Comparison of ENCODE assay signal across 27 mouse cellular contexts in the genomic region with DNA sequence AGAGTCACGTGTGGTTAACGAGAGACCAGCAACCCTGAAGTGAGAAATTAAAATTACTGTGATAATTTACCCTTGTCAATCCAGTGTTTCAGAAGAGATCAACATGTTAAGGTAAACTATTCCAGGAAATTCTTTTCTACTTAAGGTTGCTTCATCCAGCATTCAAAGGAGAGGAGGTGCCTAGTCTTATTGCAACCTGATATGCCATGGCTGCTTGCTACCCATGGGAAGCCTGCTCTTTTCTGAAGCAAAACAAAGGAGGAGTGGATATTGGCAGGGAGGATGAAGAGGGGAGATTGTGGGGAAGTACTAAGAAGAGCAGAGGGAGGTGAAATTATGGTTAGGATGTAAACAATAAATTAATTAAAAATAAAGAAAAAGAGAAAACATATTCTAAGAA. TPM values are rescaled to one million over a fixed set of nuclear protein-coding genes. Genes with fewer than 3 reads are reported as not detected.
"Had no signal": no experiment of that assay in that cellular context is flagged by ENCODE, and none has a peak within 500 bp of the region (broad histone marks: within the 10 kb centered on the region; RNA-seq: fewer than 3 reads in every experiment).

No protein-coding gene starts in this region.

- H3K4me2 ChIP-seq: embryonic facial prominence, embryonic 12.5 days; embryonic facial prominence, embryonic 13.5 days; embryonic facial prominence, embryonic 15.5 days; forebrain, embryonic 12.5 days; forebrain, embryonic 13.5 days; forebrain, embryonic 15.5 days had no signal

- H3K9me3 ChIP-seq: embryonic facial prominence, embryonic 10.5 days; embryonic facial prominence, embryonic 12.5 days; embryonic facial prominence, embryonic 13.5 days; embryonic facial prominence, embryonic 15.5 days; forebrain, embryonic 10.5 days; forebrain, embryonic 12.5 days; forebrain, embryonic 13.5 days; forebrain, embryonic 15.5 days had no signal

- H3K9ac ChIP-seq: embryonic facial prominence, embryonic 12.5 days; embryonic facial prominence, embryonic 13.5 days; embryonic facial prominence, embryonic 15.5 days; forebrain, embryonic 12.5 days; forebrain, embryonic 13.5 days; forebrain, embryonic 15.5 days; forebrain, postnatal 0 days had no signal

- H3K4me3 ChIP-seq: embryonic facial prominence, embryonic 10.5 days; embryonic facial prominence, embryonic 12.5 days; embryonic facial prominence, embryonic 13.5 days; embryonic facial prominence, embryonic 15.5 days; erythroblast, embryonic 14.5 days; forebrain, embryonic 10.5 days; forebrain, embryonic 12.5 days; forebrain, embryonic 13.5 days; forebrain, embryonic 15.5 days; gastrocnemius, adult 2 months had no signal

- H3K36me3 ChIP-seq: embryonic facial prominence, embryonic 10.5 days; embryonic facial prominence, embryonic 12.5 days; embryonic facial prominence, embryonic 13.5 days; embryonic facial prominence, embryonic 15.5 days; forebrain, embryonic 10.5 days; forebrain, embryonic 12.5 days; forebrain, embryonic 15.5 days had no signal

- DNase-seq: cerebellum, adult 2 months; cerebellum, adult 8-10 months; cerebellum, adult 9-10 months; cerebellum, adult 9-11 months; cerebellum, postnatal 10 days; cerebellum, postnatal 14 days; cerebellum, postnatal 25 days; cerebellum, postnatal 36 days; embryo, embryonic 11 days; forebrain, postnatal 0 days; gastrocnemius, adult 2 months; gastrocnemius, postnatal 10 days; gastrocnemius, postnatal 14 days; gastrocnemius, postnatal 25 days; gastrocnemius, postnatal 36 days; heart, adult 18-20 months had no signal

- H3K4me1 ChIP-seq: embryonic facial prominence, embryonic 10.5 days; embryonic facial prominence, embryonic 12.5 days; embryonic facial prominence, embryonic 13.5 days; embryonic facial prominence, embryonic 15.5 days; forebrain, embryonic 12.5 days; forebrain, embryonic 13.5 days; forebrain, embryonic 15.5 days had no signal

- H3K27me3 ChIP-seq: embryonic facial prominence, embryonic 12.5 days; embryonic facial prominence, embryonic 13.5 days; embryonic facial prominence, embryonic 15.5 days; forebrain, embryonic 12.5 days; forebrain, embryonic 13.5 days; forebrain, embryonic 15.5 days had no signal

- H3K27ac ChIP-seq: embryonic facial prominence, embryonic 10.5 days; embryonic facial prominence, embryonic 12.5 days; embryonic facial prominence, embryonic 13.5 days; embryonic facial prominence, embryonic 15.5 days; forebrain, embryonic 10.5 days; forebrain, embryonic 12.5 days; forebrain, embryonic 13.5 days; forebrain, embryonic 15.5 days; gastrocnemius, adult 2 months had no signal

- ATAC-seq: forebrain, embryonic 13.5 days; forebrain, embryonic 14.5 days; forebrain, embryonic 15.5 days; forebrain, embryonic 16.5 days; forebrain, postnatal 0 days had no signal

RNA-seq across cellular contexts. Expression of a gene that starts 15.5 kb away (rescaled TPM):
- polyA plus RNA-seq: erythroblast, embryonic 14.5 days had no signal
